Mouse (Mus musculus) CH12.LX (cell line): ENCODE results near the gene Lin52. TPM values are rescaled to one million over a fixed set of nuclear protein-coding genes. Genes with fewer than 3 reads are reported as not detected.
A peak's percentile ranks its signal among the peaks of the same experiment; 100 is the strongest.

ENCODE experiments used
- DNase-seq: peaks from one replicate; pipeline ENCODE4 v3.0.0-alpha.2; 2013; ENCODE audit errors: extremely low read depth
- H3K27ac ChIP-seq: 2 replicates; pipeline ENCODE4 v1.5.1; 2012; ENCODE audit warnings: low read depth, mild to moderate bottlenecking, control low read depth, moderate library complexity; ENCODE audit not compliant: insufficient read depth
- H3K27me3 ChIP-seq: replicated peaks from 2 replicates; pipeline ENCODE3; 2012; ENCODE audit warnings: inconsistent platforms
- H3K36me3 ChIP-seq, 2 experiments: replicated peaks in 1 of 2; 2 replicates each; pipeline versions ENCODE3 to v1.6.1; 2012; ENCODE audit warnings: inconsistent platforms in 1 of 2, low read length in 1 of 2, mild to moderate bottlenecking in 1 of 2, mixed read lengths in 1 of 2, moderate library complexity in 1 of 2; ENCODE audit not compliant: control insufficient read depth in 1 of 2, insufficient read depth in 1 of 2
- H3K4me1 ChIP-seq, 2 experiments: 2 replicates each; pipeline ENCODE4 v1.6.1; 2012; ENCODE audit warnings: inconsistent platforms in 1 of 2, moderate library complexity in 1 of 2; ENCODE audit not compliant: insufficient read depth in 2 of 2, control insufficient read depth in 1 of 2
- H3K4me2 ChIP-seq: 2 replicates; pipeline ENCODE4 v1.6.1; 2012; ENCODE audit warnings: low read depth, mild to moderate bottlenecking, control low read depth; ENCODE audit not compliant: poor library complexity, insufficient read depth, severe bottlenecking
- H3K4me3 ChIP-seq, 3 experiments: fragments of 150-350 bp in 1 of 3; sonication (generic) in 1 of 3; replicated peaks in 1 of 3; 2 replicates each; pipeline versions ENCODE3 to v1.5.1; 2011 to 2012; ENCODE audit warnings: low read depth in 2 of 3, low read length in 2 of 3, mild to moderate bottlenecking in 2 of 3, moderate library complexity in 2 of 3, control low read depth in 1 of 3, improper control_type of control experiment in 1 of 3, inconsistent platforms in 1 of 3, mixed read lengths in 1 of 3; ENCODE audit not compliant: poor library complexity in 1 of 3
- H3K79me2 ChIP-seq: replicated peaks from 2 replicates; pipeline ENCODE4 v1.6.1; 2012; ENCODE audit warnings: mild to moderate bottlenecking, moderate library complexity; ENCODE audit not compliant: control insufficient read depth, poor library complexity, insufficient read depth, severe bottlenecking; ENCODE audit errors: extremely low read depth
- H3K9ac ChIP-seq: 2 replicates; pipeline ENCODE4 v1.6.1; 2012; ENCODE audit warnings: low read depth, mild to moderate bottlenecking, control low read depth, moderate library complexity; ENCODE audit not compliant: insufficient read depth
- H3K9me3 ChIP-seq: replicated peaks from 2 replicates; pipeline ENCODE3; 2012; ENCODE audit warnings: low read length, inconsistent platforms, mixed read lengths
- CHD2 ChIP-seq: IDR thresholded peaks from 2 replicates; pipeline ENCODE4 v1.6.1; 2011; ENCODE audit warnings: low read length, improper control_type of control experiment
- CTCF ChIP-seq, 2 experiments: IDR thresholded peaks in 1 of 2; conservative IDR thresholded peaks in 1 of 2; 2 replicates each; pipeline ENCODE4 v1.5.1; 2011 to 2012; ENCODE audit warnings: low read depth in 2 of 2, low read length in 2 of 2, improper control_type of control experiment in 1 of 2, inconsistent platforms in 1 of 2, mild to moderate bottlenecking in 1 of 2, moderate library complexity in 1 of 2
- ELF1 ChIP-seq: IDR thresholded peaks from 2 replicates; pipeline ENCODE4 v1.6.1; 2014; ENCODE audit warnings: low read depth, mild to moderate bottlenecking, inconsistent platforms, low read length, improper control_type of control experiment
- ETS1 ChIP-seq: conservative IDR thresholded peaks from 2 replicates; pipeline ENCODE4 v1.6.1; 2012; ENCODE audit warnings: low read depth, mild to moderate bottlenecking, inconsistent platforms, low read length, improper control_type of control experiment, moderate library complexity
- HCFC1 ChIP-seq: IDR thresholded peaks from 2 replicates; pipeline ENCODE4 v1.6.1; 2012; ENCODE audit warnings: low read depth, mild to moderate bottlenecking, inconsistent platforms, low read length, improper control_type of control experiment
- JUND ChIP-seq: conservative IDR thresholded peaks from 2 replicates; pipeline ENCODE4 v1.6.1; 2011; ENCODE audit warnings: low read depth, low read length, improper control_type of control experiment
- MAZ ChIP-seq: IDR thresholded peaks from 2 replicates; pipeline ENCODE4 v1.6.1; 2012; ENCODE audit warnings: low read depth, mild to moderate bottlenecking, inconsistent platforms, low read length, improper control_type of control experiment, moderate library complexity
- NELFE ChIP-seq: IDR thresholded peaks from 2 replicates; pipeline ENCODE4 v1.6.1; 2011; ENCODE audit warnings: low read depth, low read length, improper control_type of control experiment
- POLR2AphosphoS2 ChIP-seq: IDR thresholded peaks from 2 replicates; pipeline ENCODE4 v1.6.1; 2011; ENCODE audit warnings: low read depth, low read length, improper control_type of control experiment
- SMC3 ChIP-seq: IDR thresholded peaks from 2 replicates; pipeline ENCODE4 v1.6.1; 2011; ENCODE audit warnings: low read depth, low read length, improper control_type of control experiment
- TBP ChIP-seq: conservative IDR thresholded peaks from 2 replicates; pipeline ENCODE4 v1.6.1; 2011; ENCODE audit warnings: low read depth, low read length, improper control_type of control experiment
- USF2 ChIP-seq: conservative IDR thresholded peaks from 2 replicates; pipeline ENCODE4 v1.6.1; 2011; ENCODE audit warnings: low read depth, low read length, improper control_type of control experiment
- ZC3H11A ChIP-seq: IDR thresholded peaks from 2 replicates; pipeline ENCODE4 v1.6.1; 2012; ENCODE audit warnings: low read depth, mild to moderate bottlenecking, inconsistent platforms, low read length, improper control_type of control experiment
- dilution Hi-C: fragments of 300-500 bp; cut with MboI; formaldehyde crosslinking; loops from 2 replicates; pipeline ENCODE4 v1.14.3; 2020; ENCODE audit warnings: low sequenced_read_pairs; ENCODE audit not compliant: extremely low pct_unique_long_range_greater_than_20kb, extremely low pct_ligation_motif_present
- in situ Hi-C: fragments of 300-500 bp; cut with MboI; formaldehyde crosslinking; loops from 3 replicates; pipeline ENCODE4 v1.14.3; 2019; ENCODE audit warnings: low sequenced_read_pairs, low pct_ligation_motif_present, low pct_unique_long_range_greater_than_20kb, mixed read lengths
- polyA plus RNA-seq: library from polyadenylated mRNA; unstranded; fragments of >175 nt; gene quantifications from 2 replicates; pipeline ENCODE4 v1.2.1, GENCODE M21; 2012; ENCODE audit warnings: low read depth; ENCODE audit not compliant: insufficient read length
- total RNA-seq, 2 experiments: library from RNA; depleted of rRNA; stranded (reverse); fragments of 300-350 nt in 1 of 2; fragments of >200 nt in 1 of 2; gene quantifications; 2 replicates each; pipeline ENCODE4 v1.2.3; 2012 to 2014

The Lin52 gene
- total and polyA plus RNA-seq, 3 experiments: 5.9 to 16.2 (median 8.7) TPM

DNA sequence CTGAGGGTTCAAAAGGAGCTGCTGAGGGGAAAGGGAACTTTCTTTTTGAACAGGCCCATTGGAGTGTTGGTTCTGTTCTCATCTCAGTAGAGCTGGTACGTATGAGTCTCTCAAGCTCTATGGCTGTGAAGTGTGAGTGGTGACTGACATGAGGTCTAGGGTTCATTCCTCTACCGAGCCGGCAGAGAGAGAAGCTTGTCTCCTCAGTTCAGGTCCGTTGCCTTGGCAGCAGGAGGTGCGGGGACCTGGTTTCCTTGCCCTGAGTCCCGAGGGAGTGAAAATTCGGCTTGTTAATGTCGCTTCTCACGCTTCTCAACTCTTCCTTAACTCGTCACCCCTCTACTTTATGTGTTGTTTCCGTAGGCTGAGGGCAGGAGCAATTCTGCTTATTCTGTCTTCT lies 579 bp downstream of the Lin52 start:
- dilution Hi-C loops: no loop called here
- H3K9me3 ChIP-seq: no peaks in the 10 kb centered on the region
- peak; percentile 51 for DNase-seq
- H3K36me3 ChIP-seq: peaks cover 6 to 20% of the 10 kb centered on the region in 2 experiments
- TF ChIP-seq HCFC1: no peak
- H3K79me2 ChIP-seq: peaks cover 19% of the 10 kb centered on the region
- peak overlapping the region; percentile 97 for H3K9ac ChIP-seq
- H3K4me2 ChIP-seq: peak overlapping the region; percentile 58
- in situ Hi-C loops: no loop called here
- H3K27me3 ChIP-seq: no peaks in the 10 kb centered on the region
- H3K4me3 ChIP-seq: peak overlapping the region; percentile 83 to 98 (median 97)
- peaks cover 0 to 31% of the 10 kb centered on the region in 2 experiments; a peak in 2 of 4 replicates for H3K4me1 ChIP-seq
- H3K27ac ChIP-seq: peak overlapping the region; percentile 16; the same call in 1 of the 2 replicates

- Histone ChIP-seq H3K9me3 (peaks cover 6% of the 10 kb centered on the region), H3K27ac (no peak overlapping the region), H3K79me2 (peaks cover 16% of the 10 kb centered on the region), H3K4me3 (no peak overlapping the region), H3K27me3 (no peaks in the 10 kb centered on the region), H3K9ac (no peak overlapping the region), H3K4me1 (peaks cover 0 to 20% of the 10 kb centered on the region in 2 experiments; a peak in 2 of 4 replicates), H3K4me2 (no peak overlapping the region)
- no peak for DNase-seq
- TF ChIP-seq POLR2AphosphoS2: no peak
- no peak for TF ChIP-seq NELFE
- no peak for TF ChIP-seq ELF1
- no peak for TF ChIP-seq CTCF (conservative IDR thresholded peaks at IDR 0.05 in 1 of 2, IDR thresholded peaks at IDR 0.05 in 1 of 2; ENCODE audit: low read depth in 2 of 2, low read length in 2 of 2)
- no peak for TF ChIP-seq USF2
- no peak for TF ChIP-seq ZC3H11A
- TF ChIP-seq JUND: no peak
- TF ChIP-seq TBP: no peak
- TF ChIP-seq MAZ: no peak
- TF ChIP-seq CHD2: no peak
- TF ChIP-seq, all 38 proteins: peak for 0
- dilution Hi-C loops (no loop called here), in situ Hi-C loops (no loop called here)
- peaks cover 21 to 61% of the 10 kb centered on the region in 2 experiments for H3K36me3 ChIP-seq
Observed at GRCm38 (mm10) chr12:84456911-84457310, 5.7 kb downstream of the Lin52 start.

GRCm38 (mm10) chr12:84459845-84460244 lies 8.6 kb downstream of the Lin52 start:
- no peak overlapping the region for H3K4me3 ChIP-seq
- H3K27ac ChIP-seq: no peak overlapping the region
- H3K27me3 ChIP-seq: no peaks in the 10 kb centered on the region
- TF ChIP-seq SMC3 (0 out of 2 replicates have a peak, but pooled peaks have one; percentile 19), CTCF (conservative IDR thresholded peaks at IDR 0.05 in 1 of 2, IDR thresholded peaks at IDR 0.05 in 1 of 2; ENCODE audit: low read depth in 2 of 2, low read length in 2 of 2) (peak in 1 of 2 experiments; percentile 34; a peak in 2 of 4 replicates), ETS1 (no peak)
- H3K4me2 ChIP-seq: no peak overlapping the region
- H3K4me1 ChIP-seq: no peaks in the 10 kb centered on the region
- no peak overlapping the region for H3K9ac ChIP-seq
- DNase-seq: peak; percentile 4
- H3K9me3 ChIP-seq: peaks cover 6% of the 10 kb centered on the region
- dilution Hi-C loops (no loop called here), in situ Hi-C loops (no loop called here)
- no peaks in the 10 kb centered on the region; the same call in 1 of the 2 replicates for H3K79me2 ChIP-seq
- peaks cover 30 to 78% of the 10 kb centered on the region in 2 experiments for H3K36me3 ChIP-seq
